Mouse (Mus musculus) limb, embryonic 11.5 days (tissue): ENCODE results near the gene Ncaph2. TPM values are rescaled to one million over a fixed set of nuclear protein-coding genes. Genes with fewer than 3 reads are reported as not detected.

Experiments
- ATAC-seq: fragments of 200-750 bp; cut with Nextera tagmentation; 2 replicates; pipeline ENCODE4 v1.8.0; 2017; ENCODE audit warnings: low read depth; ENCODE audit not compliant: insufficient number of reproducible peaks, low FRiP score, low TSS enrichment
- DNase-seq: peaks from one replicate; pipeline ENCODE4 v3.0.0-alpha.2; 2015; ENCODE audit warnings: low spot score
- H3K27ac ChIP-seq: fragments of 300-500 bp; sonication (generic); replicated peaks from 2 replicates; pipeline ENCODE4 v1.5.1; 2014; ENCODE audit warnings: low read depth, mild to moderate bottlenecking, low read length
- H3K27me3 ChIP-seq: fragments of 300-500 bp; sonication (generic); 2 replicates; pipeline ENCODE4 v1.6.1; 2014; ENCODE audit warnings: mild to moderate bottlenecking, low read length, mixed read lengths; ENCODE audit not compliant: control insufficient read depth, insufficient read depth
- H3K36me3 ChIP-seq: fragments of 300-500 bp; sonication (generic); 2 replicates; pipeline ENCODE4 v1.6.1; 2014; ENCODE audit warnings: mild to moderate bottlenecking, low read length, moderate library complexity, mixed read lengths; ENCODE audit not compliant: control insufficient read depth, insufficient read depth
- H3K4me1 ChIP-seq: fragments of 300-500 bp; sonication (generic); 2 replicates; pipeline ENCODE4 v1.6.1; 2014; ENCODE audit warnings: low read length, mixed read lengths; ENCODE audit not compliant: control insufficient read depth, insufficient read depth
- H3K4me2 ChIP-seq: fragments of 300-500 bp; sonication (generic); 2 replicates; pipeline ENCODE4 v1.6.1; 2014; ENCODE audit warnings: low read depth, mild to moderate bottlenecking, moderate library complexity; ENCODE audit not compliant: severe bottlenecking
- H3K4me3 ChIP-seq: fragments of 300-500 bp; sonication (generic); 2 replicates; pipeline ENCODE4 v1.5.1; 2014; ENCODE audit warnings: low read depth, low read length
- H3K9ac ChIP-seq: fragments of 300-500 bp; sonication (generic); 2 replicates; pipeline ENCODE4 v1.6.1; 2014; ENCODE audit warnings: mild to moderate bottlenecking, low read length
- H3K9me3 ChIP-seq: fragments of 300-500 bp; sonication (generic); 2 replicates; pipeline ENCODE4 v1.6.1; 2016; ENCODE audit warnings: low read length; ENCODE audit not compliant: control insufficient read depth
- WGBS: fragments of 180-500 bp; shearing (Covaris S2); extraction: QIAGEN DNeasy Blood & Tissue Kit; methylation state at CpG from one replicate; pipeline ENCODE4 v1.1.7; 2014; 5-methylcytosine and 5-hydroxymethylcytosine counted together
- polyA plus RNA-seq: library from polyadenylated mRNA; unstranded; fragments of >200 nt; fragmentation: Nextera tagmentation; extraction: Ambion mirVana; gene quantifications from 2 replicates; pipeline ENCODE4 v1.2.1, GENCODE M21; 2014

Gene Ncaph2
- polyA plus RNA-seq, 1 experiment from 2014 or later: 176 TPM

DNA sequence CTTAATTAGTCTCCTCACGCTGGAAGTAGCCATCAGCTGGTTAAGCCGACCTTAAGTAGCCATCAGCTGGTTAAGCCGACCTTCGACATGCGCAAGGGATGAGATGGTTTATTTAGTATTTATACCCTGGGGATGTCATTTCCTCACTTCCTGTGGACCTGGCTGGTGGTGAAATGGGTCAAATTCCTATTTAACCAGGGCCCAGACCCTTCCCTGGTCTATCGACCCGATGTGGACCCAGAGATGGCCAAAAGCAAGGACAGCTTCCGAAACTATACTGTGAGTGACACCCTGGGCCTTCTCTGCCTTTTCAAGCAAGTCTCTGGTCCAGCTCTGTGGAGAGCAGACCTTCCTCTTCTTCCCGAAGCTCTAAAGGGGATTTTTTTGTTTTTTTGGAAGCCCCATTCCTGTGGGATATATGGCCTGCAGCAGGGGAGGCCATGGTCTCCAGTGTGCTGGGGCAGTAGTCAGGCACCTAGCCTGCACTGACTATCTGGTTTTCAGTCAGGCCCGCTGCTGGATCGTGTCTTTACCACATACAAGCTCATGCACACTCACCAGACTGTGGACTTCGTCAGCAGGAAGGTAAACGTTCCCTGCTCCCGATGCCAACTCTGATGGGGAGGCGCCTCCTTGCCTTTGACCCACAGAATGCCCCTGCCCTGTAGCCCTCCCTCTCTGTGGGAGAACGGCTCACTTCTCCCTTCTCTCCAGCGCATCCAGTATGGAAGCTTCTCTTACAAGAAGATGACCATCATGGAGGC, 20.6 kb upstream of the Ncaph2 start:
- no peak overlapping the region for H3K27ac ChIP-seq
- no peaks in the 10 kb centered on the region for H3K9me3 ChIP-seq
- no peaks in the 10 kb centered on the region for H3K36me3 ChIP-seq
- no peak for ATAC-seq
- no peak for DNase-seq
- no peak overlapping the region for H3K4me3 ChIP-seq
- no peak overlapping the region for H3K4me2 ChIP-seq
- H3K27me3 ChIP-seq: no peaks in the 10 kb centered on the region
- 85% methylated on average over 17 of the region's 17 CpGs for whole genome bisulfite sequencing
- H3K4me1 ChIP-seq: no peaks in the 10 kb centered on the region
- H3K9ac ChIP-seq: no peak overlapping the region

DNA sequence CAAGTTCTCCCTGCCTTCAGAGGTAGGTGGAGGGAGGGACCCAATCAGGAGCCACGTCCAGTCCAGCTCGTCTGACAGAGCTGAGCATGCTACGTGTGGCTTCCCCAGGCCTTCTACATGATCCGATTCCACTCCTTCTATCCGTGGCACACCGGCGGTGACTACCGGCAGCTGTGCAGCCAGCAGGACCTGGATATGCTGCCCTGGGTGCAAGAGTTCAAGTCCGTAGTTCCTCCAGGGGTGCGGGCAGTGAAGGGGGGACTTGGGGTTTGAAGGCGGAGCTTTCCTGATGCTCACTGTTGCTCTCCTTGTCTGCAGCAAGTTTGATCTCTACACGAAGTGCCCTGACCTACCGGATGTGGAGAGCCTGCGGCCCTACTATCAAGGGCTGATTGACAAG, 19.1 kb upstream of the Ncaph2 start:
- no peak overlapping the region for H3K4me2 ChIP-seq
- no peaks in the 10 kb centered on the region for H3K36me3 ChIP-seq
- no peaks in the 10 kb centered on the region for H3K27me3 ChIP-seq
- DNase-seq (no peak), ATAC-seq (no peak)
- no peak overlapping the region for H3K4me3 ChIP-seq
- 84% methylated on average over 14 of the region's 14 CpGs for WGBS
- no peaks in the 10 kb centered on the region for H3K4me1 ChIP-seq
- no peaks in the 10 kb centered on the region for H3K9me3 ChIP-seq
- no peak overlapping the region for H3K9ac ChIP-seq
- no peak overlapping the region for H3K27ac ChIP-seq

DNA sequence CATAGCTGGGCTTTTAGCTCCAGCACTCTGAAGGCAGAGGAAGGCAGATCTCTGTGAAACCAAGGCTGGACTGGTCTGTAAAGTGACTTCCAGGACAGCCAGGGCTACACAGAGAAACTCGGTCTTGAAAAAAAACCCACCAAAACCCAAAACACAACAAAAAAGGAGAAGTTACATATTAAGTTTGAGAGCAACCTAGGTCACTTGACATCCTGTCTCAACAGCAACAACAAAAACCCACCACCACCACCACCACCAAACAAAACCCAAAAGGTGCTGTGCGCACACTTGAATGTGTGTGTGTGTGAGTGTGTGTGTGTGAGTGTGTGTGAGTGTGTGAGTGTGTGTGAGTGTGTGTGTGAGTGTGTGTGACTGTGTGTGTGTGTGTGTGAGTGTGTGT, 15.8 kb upstream of the Ncaph2 start:
- H3K9me3 ChIP-seq: no peaks in the 10 kb centered on the region
- no peak overlapping the region for H3K27ac ChIP-seq
- ATAC-seq: no peak
- H3K36me3 ChIP-seq: no peaks in the 10 kb centered on the region
- no peak overlapping the region for H3K4me2 ChIP-seq
- H3K9ac ChIP-seq: no peak overlapping the region
- H3K4me3 ChIP-seq: no peak overlapping the region
- H3K4me1 ChIP-seq: no peaks in the 10 kb centered on the region
- H3K27me3 ChIP-seq: no peaks in the 10 kb centered on the region
- no peak for DNase-seq
- 87% methylated on average over 2 of the region's 2 CpGs for WGBS

DNA sequence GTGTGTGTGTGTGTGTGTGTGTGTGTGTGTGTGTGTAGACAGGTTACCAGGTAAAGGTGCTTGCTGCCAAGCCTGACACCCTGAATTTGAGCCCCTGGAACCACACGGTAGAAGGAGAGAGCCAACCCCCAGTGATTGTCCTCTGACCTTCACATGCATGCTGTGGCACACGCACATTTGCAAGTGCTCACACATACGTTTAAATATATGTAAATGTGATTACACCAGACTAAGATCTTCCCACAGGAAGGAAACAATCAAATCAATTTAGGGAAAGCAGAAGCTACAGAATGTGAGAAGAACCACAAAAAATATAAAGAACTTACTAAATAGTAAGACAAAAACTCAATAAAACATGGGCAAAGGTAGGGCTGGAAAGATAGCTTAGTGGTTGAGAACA, 15.4 kb upstream of the Ncaph2 start:
- ATAC-seq (no peak), DNase-seq (no peak)
- Histone ChIP-seq H3K4me1 (no peaks in the 10 kb centered on the region), H3K36me3 (no peaks in the 10 kb centered on the region), H3K27me3 (no peaks in the 10 kb centered on the region), H3K4me2 (no peak overlapping the region), H3K4me3 (no peak overlapping the region), H3K9ac (no peak overlapping the region), H3K9me3 (no peaks in the 10 kb centered on the region), H3K27ac (no peak overlapping the region)
- WGBS: 81% methylated on average over 3 of the region's 3 CpGs

DNA sequence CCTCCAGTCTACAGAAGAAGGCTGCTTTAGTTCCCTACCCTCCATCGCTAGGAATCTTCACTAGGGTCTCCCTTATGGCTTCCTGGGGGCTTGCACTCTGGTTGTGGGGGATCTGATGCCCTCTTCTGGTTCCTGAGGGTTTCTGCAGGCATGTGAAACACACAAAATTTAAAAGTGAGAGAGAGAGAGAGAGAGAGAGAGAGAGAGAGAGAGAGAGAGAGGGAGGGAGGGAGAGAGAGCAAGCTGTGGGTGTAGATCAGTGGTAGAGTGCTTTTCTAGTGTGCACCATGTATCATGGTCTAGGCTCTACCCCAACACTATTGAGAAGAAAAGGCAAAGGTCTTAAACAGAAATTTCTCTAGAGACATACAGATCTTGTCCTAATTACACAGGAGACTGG, 13.8 kb upstream of the Ncaph2 start:
- Histone ChIP-seq H3K9ac (no peak overlapping the region), H3K4me2 (no peak overlapping the region), H3K9me3 (no peaks in the 10 kb centered on the region), H3K27ac (no peak overlapping the region), H3K4me1 (no peaks in the 10 kb centered on the region), H3K27me3 (no peaks in the 10 kb centered on the region), H3K36me3 (no peaks in the 10 kb centered on the region), H3K4me3 (no peak overlapping the region)
- no peak for ATAC-seq
- 48% methylated on average over 1 of the region's 1 CpGs for WGBS
- DNase-seq: no peak

- no peaks in the 10 kb centered on the region for H3K36me3 ChIP-seq
- no peaks in the 10 kb centered on the region for H3K4me1 ChIP-seq
- no peaks in the 10 kb centered on the region for H3K27me3 ChIP-seq
- no peak overlapping the region for H3K27ac ChIP-seq
- H3K4me2 ChIP-seq: no peak overlapping the region
- no peak for DNase-seq
- no peak overlapping the region for H3K4me3 ChIP-seq
- WGBS: 82% methylated on average over 3 of the region's 3 CpGs
- H3K9ac ChIP-seq: no peak overlapping the region
- H3K9me3 ChIP-seq: no peaks in the 10 kb centered on the region
- ATAC-seq: no peak
These were observed 12.2 kb upstream of the Ncaph2 start for GRCm38 (mm10) chr15:89343325-89343724.

DNA sequence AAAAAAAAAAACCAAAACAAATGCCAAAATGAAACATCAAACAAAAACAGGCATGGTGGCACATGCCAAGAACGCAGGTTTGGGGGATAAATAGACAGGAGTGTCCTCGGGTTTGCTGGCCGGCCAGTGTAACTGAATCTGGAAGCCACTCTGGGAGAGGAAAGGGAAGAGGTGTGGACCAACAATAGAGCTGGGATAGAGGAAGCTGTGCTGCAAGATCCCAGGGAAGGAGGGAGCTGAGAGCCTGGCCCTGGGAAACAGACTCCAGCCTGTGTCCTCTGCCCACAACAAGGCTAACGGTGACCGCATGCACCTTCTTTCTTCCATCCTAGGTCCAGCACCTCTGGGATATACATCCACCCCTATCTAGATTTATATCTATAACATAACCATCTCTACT, 5.1 kb upstream of the Ncaph2 start:
- 79% methylated on average over 5 of the region's 5 CpGs for WGBS

DNA sequence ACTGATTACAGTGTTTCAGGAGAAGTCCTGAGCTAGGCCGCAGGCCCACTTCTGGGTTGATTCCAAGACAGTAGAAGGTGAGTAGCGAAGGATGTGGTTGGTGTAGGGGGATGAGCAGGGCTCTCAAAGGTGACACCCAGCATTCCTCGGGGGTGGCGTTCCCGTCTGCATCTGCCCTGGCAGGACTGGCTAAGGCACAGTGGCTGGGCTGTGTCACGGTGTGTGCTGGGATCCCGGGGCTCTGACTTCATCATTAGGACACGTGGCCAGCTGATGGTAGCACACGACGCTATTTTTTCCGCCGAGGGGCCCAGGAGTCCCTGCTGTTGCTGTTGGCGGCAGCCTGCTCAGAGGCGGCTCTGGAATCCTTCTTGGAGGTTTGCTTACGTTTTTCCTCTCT, 4.2 kb upstream of the Ncaph2 start:
- Histone ChIP-seq H3K27me3 (no peaks in the 10 kb centered on the region), H3K9me3 (no peaks in the 10 kb centered on the region), H3K9ac (no peak overlapping the region), H3K36me3 (peaks cover 15% of the 10 kb centered on the region), H3K4me3 (no peak overlapping the region), H3K4me2 (no peak overlapping the region), H3K27ac (no peak overlapping the region), H3K4me1 (peaks cover 8% of the 10 kb centered on the region; the same call in 1 of the 2 replicates)
- ATAC-seq: no peak
- 89% methylated on average over 15 of the region's 15 CpGs for WGBS
- no peak for DNase-seq

More for the DNA sequence above, 5.1 kb upstream of the Ncaph2 start:
- DNase-seq (no peak), ATAC-seq (no peak)
- H3K4me1 ChIP-seq: peaks cover 8% of the 10 kb centered on the region; the same call in 1 of the 2 replicates
- H3K27me3 ChIP-seq: no peaks in the 10 kb centered on the region
- peaks cover 15% of the 10 kb centered on the region for H3K36me3 ChIP-seq
- no peaks in the 10 kb centered on the region for H3K9me3 ChIP-seq
- H3K9ac ChIP-seq: no peak overlapping the region
- no peak overlapping the region for H3K27ac ChIP-seq
- no peak overlapping the region for H3K4me3 ChIP-seq
- H3K4me2 ChIP-seq: no peak overlapping the region

DNA sequence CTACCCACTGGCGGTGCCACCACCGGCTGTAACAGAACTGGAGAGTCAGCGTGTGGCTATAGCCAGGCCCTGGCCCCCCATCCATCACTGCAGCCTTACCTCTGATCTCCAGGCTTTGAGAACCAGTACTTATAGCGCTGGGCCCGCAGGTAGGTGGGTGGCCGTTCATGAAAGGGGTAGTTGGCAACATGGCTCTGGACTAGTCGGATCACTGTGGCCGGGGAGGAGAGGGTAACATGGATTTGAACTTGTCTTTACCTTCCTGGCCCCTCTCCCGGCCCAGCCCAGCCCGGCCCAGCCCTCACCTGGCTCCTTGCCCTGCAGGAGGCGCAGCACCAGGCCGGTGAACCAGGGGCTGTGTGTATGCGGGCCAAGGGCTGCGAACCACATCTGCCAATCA, 3.5 kb upstream of the Ncaph2 start:
- Histone ChIP-seq H3K4me1 (peaks cover 8% of the 10 kb centered on the region; the same call in 1 of the 2 replicates), H3K9ac (no peak overlapping the region), H3K36me3 (peaks cover 15% of the 10 kb centered on the region), H3K27ac (no peak overlapping the region), H3K4me3 (no peak overlapping the region), H3K4me2 (no peak overlapping the region), H3K9me3 (no peaks in the 10 kb centered on the region), H3K27me3 (no peaks in the 10 kb centered on the region)
- no peak for DNase-seq
- no peak for ATAC-seq
- WGBS: 89% methylated on average over 14 of the region's 14 CpGs
